Mouse (Mus musculus): ENCODE measurements at regions not wholly inside any gene's neighbourhood (a gene's known extent, or its start where the extent isn't known, plus 50 kb on each side); places are given as distances from the start of the nearest gene placed in this dataset.

DNA sequence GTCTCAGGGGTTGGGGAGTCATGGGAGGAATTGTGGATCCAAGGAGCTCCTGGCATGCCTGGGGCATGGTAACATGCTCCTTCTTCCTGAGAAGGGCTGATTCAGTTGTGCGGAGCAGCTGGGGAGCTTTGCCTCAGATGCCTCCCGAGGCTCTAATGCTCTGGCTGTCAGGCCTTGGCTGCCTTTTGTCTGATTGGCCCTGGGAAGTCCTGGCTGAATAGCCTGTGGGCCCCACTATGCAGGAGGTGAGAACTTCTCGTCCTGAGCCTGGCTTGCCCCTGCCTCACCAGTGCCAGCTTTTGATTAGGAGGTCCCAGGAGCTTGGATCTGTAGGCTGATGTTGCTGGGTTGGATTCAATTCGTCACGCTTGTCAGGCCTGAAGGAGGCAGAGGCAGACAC lies 195.2 kb downstream of the Ttc32 start:
- Histone ChIP-seq H3K27ac (ENCODE audit: low read length) (no peak overlapping the region), H3K36me3 (ENCODE audit: control insufficient read depth, insufficient read depth, low read length) (no peaks in the 10 kb centered on the region), H3K9me3 (ENCODE audit: control insufficient read depth, low read length) (no peaks in the 10 kb centered on the region), H3K4me2 (ENCODE audit: low read depth, low read length) (no peak overlapping the region), H3K4me1 (ENCODE audit: control insufficient read depth, insufficient read depth, low read length) (0 out of 2 replicates have a peak, but pooled peaks cover 2% of the 10 kb centered on the region), H3K27me3 (replicated peaks; ENCODE audit: control insufficient read depth, insufficient read depth, low read length) (no peaks in the 10 kb centered on the region), H3K9ac (ENCODE audit: low read depth, low read length) (no peak overlapping the region), H3K4me3 (ENCODE audit: low read length) (no peak overlapping the region)
- ATAC-seq = no peak
- WGBS = 51% methylated on average over 5 of the region's 5 CpGs

DNA sequence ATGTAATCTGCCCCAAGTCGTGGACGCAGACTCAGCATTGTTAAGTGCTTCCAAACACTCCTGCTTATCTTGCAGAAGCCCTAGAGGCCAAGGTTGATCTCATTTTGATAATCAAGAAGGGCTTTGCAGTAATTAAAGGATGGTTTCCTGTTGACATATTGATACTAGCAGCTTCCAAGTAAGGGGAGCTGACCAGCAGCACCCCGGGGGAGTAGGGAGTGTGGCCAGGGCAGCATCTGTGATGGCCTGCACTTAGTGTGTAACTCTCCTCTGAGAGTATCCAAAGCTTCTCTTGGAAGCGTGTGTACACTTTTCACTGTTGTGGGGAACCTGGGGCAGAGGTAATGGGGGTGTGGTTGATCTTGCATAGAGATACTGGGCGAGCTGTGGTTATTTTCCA lies 198.1 kb downstream of the Ttc32 start:
- ATAC-seq = no peak
- no peaks in the 10 kb centered on the region for H3K36me3 ChIP-seq (ENCODE audit: control insufficient read depth, insufficient read depth, low read length)
- no peaks in the 10 kb centered on the region for H3K9me3 ChIP-seq (ENCODE audit: control insufficient read depth, low read length)
- H3K27ac ChIP-seq (ENCODE audit: low read length) = no peak overlapping the region
- H3K27me3 ChIP-seq (replicated peaks; ENCODE audit: control insufficient read depth, insufficient read depth, low read length) = no peaks in the 10 kb centered on the region
- H3K4me2 ChIP-seq (ENCODE audit: low read depth, low read length) = no peak overlapping the region
- no peak overlapping the region for H3K4me3 ChIP-seq (ENCODE audit: low read length)
- 0 out of 2 replicates have a peak, but pooled peaks cover 2% of the 10 kb centered on the region for H3K4me1 ChIP-seq (ENCODE audit: control insufficient read depth, insufficient read depth, low read length)
- WGBS = 75% methylated on average over 5 of the region's 5 CpGs
- H3K9ac ChIP-seq (ENCODE audit: low read depth, low read length) = no peak overlapping the region

DNA sequence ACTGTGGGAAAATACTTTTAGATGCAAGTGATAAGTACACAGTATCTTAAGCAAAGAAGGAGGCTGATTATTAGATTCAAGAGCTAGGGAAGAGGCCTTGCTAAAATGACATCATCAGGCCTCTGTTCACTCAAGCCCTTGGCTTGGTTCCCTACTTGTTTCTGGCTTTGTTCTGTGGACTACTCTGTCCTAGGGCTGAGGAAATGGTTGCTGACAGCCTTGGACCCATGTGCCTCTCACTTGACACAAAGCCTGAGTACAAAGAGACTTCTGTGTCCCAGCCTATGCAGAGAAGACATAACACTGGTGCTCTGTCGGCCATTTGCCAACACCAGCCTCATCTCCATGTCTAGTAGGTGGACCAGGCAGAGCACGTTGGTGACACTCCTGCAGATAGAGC lies 198.7 kb downstream of the Ttc32 start:
- ATAC-seq = no peak
- H3K9me3 ChIP-seq (ENCODE audit: control insufficient read depth, low read length) = no peaks in the 10 kb centered on the region
- no peaks in the 10 kb centered on the region for H3K27me3 ChIP-seq (replicated peaks; ENCODE audit: control insufficient read depth, insufficient read depth, low read length)
- H3K27ac ChIP-seq (ENCODE audit: low read length) = no peak overlapping the region
- WGBS = 79% methylated on average over 2 of the region's 2 CpGs
- H3K4me1 ChIP-seq (ENCODE audit: control insufficient read depth, insufficient read depth, low read length) = 0 out of 2 replicates have a peak, but pooled peaks cover 2% of the 10 kb centered on the region
- no peak overlapping the region for H3K4me3 ChIP-seq (ENCODE audit: low read length)
- H3K4me2 ChIP-seq (ENCODE audit: low read depth, low read length) = no peak overlapping the region
- H3K9ac ChIP-seq (ENCODE audit: low read depth, low read length) = no peak overlapping the region
- no peaks in the 10 kb centered on the region for H3K36me3 ChIP-seq (ENCODE audit: control insufficient read depth, insufficient read depth, low read length)

DNA sequence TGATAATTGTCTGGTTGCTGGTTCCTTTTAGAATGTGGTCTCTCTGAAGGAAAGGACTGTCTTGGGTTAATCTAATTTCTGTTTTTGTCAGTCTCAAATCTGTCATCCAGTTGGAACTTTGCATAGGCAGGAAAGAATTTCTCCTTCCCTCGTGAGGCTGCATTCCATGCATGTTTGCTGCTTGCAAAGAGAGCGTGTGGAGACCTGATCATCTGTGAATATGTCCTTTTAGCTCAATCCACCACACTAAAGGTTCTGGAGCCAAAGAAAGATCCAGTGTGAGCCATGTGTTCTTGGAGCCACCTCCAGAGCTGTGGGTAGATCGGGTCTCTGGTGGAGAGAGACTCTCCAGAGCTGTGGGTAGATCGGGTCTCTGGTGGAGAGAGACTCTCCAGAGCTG lies 200.2 kb downstream of the Ttc32 start:
- H3K4me3 ChIP-seq (ENCODE audit: low read length) = no peak overlapping the region
- no peak for ATAC-seq
- 0 out of 2 replicates have a peak, but pooled peaks cover 2% of the 10 kb centered on the region for H3K4me1 ChIP-seq (ENCODE audit: control insufficient read depth, insufficient read depth, low read length)
- H3K36me3 ChIP-seq (ENCODE audit: control insufficient read depth, insufficient read depth, low read length) = no peaks in the 10 kb centered on the region
- H3K27ac ChIP-seq (ENCODE audit: low read length) = no peak overlapping the region
- H3K4me2 ChIP-seq (ENCODE audit: low read depth, low read length) = no peak overlapping the region
- WGBS = 64% methylated on average over 4 of the region's 4 CpGs
- H3K9me3 ChIP-seq (ENCODE audit: control insufficient read depth, low read length) = no peaks in the 10 kb centered on the region
- H3K27me3 ChIP-seq (replicated peaks; ENCODE audit: control insufficient read depth, insufficient read depth, low read length) = no peaks in the 10 kb centered on the region
- H3K9ac ChIP-seq (ENCODE audit: low read depth, low read length) = no peak overlapping the region

DNA sequence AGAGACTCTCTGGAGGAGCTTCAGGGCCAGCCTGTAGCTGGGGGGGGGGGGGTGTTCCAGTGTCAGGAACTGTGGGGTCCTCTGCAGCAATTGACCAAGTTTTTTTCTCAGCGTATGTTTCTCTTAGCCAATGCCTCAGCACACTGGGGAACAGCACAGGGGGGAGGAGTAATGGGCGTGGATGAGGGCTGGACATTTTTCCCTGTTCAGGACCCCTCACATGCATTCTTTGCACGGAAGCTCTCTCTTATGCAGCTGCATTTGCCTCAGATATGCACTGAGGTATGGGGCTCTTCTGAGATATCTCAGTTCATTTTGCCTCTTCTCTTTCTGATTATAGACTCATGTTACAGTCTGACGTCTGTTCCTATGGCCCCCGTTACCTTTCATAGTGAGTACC lies 200.8 kb downstream of the Ttc32 start:
- 68% methylated on average over 5 of the region's 5 CpGs for WGBS

DNA sequence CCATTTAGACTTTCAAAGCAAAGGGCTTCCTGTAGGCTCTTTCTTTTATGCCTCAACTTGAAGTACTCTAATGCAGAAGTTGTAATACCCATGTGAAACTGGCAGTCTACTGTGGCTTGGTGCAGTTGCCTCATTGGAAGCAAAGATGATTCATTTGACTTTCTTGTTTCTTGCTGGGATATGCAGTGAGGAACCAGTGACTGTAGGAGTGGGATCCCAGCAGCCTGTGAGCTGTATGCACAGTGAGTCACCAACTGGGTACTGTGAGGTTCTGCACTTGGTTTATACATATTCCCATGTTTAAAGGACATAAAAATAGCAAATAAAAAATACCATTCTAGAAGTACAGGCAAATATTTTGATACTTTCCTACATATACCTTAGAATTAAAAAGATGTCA lies 202.6 kb downstream of the Ttc32 start:
- H3K27ac ChIP-seq (ENCODE audit: low read length) = no peak overlapping the region
- no peak for ATAC-seq
- no peak overlapping the region for H3K9ac ChIP-seq (ENCODE audit: low read depth, low read length)
- 0 out of 2 replicates have a peak, but pooled peaks cover 2% of the 10 kb centered on the region for H3K4me1 ChIP-seq (ENCODE audit: control insufficient read depth, insufficient read depth, low read length)
- H3K4me3 ChIP-seq (ENCODE audit: low read length) = no peak overlapping the region
- no peaks in the 10 kb centered on the region for H3K27me3 ChIP-seq (replicated peaks; ENCODE audit: control insufficient read depth, insufficient read depth, low read length)
- no peak overlapping the region for H3K4me2 ChIP-seq (ENCODE audit: low read depth, low read length)
- no peaks in the 10 kb centered on the region for H3K36me3 ChIP-seq (ENCODE audit: control insufficient read depth, insufficient read depth, low read length)
- no peaks in the 10 kb centered on the region for H3K9me3 ChIP-seq (ENCODE audit: control insufficient read depth, low read length)

More for the DNA sequence above, 200.8 kb downstream of the Ttc32 start:
- Histone ChIP-seq H3K4me1 (ENCODE audit: control insufficient read depth, insufficient read depth, low read length) (0 out of 2 replicates have a peak, but pooled peaks cover 2% of the 10 kb centered on the region), H3K9ac (ENCODE audit: low read depth, low read length) (no peak overlapping the region), H3K27ac (ENCODE audit: low read length) (no peak overlapping the region), H3K36me3 (ENCODE audit: control insufficient read depth, insufficient read depth, low read length) (no peaks in the 10 kb centered on the region), H3K4me3 (ENCODE audit: low read length) (no peak overlapping the region), H3K4me2 (ENCODE audit: low read depth, low read length) (no peak overlapping the region), H3K27me3 (replicated peaks; ENCODE audit: control insufficient read depth, insufficient read depth, low read length) (no peaks in the 10 kb centered on the region), H3K9me3 (ENCODE audit: control insufficient read depth, low read length) (no peaks in the 10 kb centered on the region)
- ATAC-seq = no peak

DNA sequence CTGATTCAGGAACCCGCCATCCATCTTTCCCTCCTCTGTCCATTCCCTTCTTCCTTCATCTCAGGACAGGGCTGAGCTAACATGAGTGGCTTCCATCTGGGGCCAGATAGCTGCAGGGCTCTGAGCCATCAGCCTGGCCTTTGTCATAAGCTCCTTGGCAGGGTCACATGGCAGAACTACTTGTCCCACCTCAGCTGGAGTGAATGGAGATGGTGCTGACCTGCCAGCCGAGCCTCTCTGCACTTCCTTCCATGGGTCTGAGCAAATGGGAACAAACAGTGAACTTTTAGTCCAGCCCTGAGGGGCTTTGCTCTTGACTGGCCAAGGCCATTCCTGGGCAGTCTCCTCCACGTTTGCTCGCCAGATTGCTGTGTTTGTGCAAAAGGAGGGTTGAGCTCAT lies 206.1 kb downstream of the Ttc32 start:
- no peak overlapping the region for H3K4me2 ChIP-seq (ENCODE audit: low read depth, low read length)
- H3K27me3 ChIP-seq (replicated peaks; ENCODE audit: control insufficient read depth, insufficient read depth, low read length) = no peaks in the 10 kb centered on the region
- no peak overlapping the region for H3K4me3 ChIP-seq (ENCODE audit: low read length)
- ATAC-seq = no peak
- 72% methylated on average over 4 of the region's 4 CpGs for WGBS
- H3K4me1 ChIP-seq (ENCODE audit: control insufficient read depth, insufficient read depth, low read length) = no peaks in the 10 kb centered on the region
- no peaks in the 10 kb centered on the region for H3K9me3 ChIP-seq (ENCODE audit: control insufficient read depth, low read length)
- no peak overlapping the region for H3K9ac ChIP-seq (ENCODE audit: low read depth, low read length)
- no peaks in the 10 kb centered on the region for H3K36me3 ChIP-seq (ENCODE audit: control insufficient read depth, insufficient read depth, low read length)
- no peak overlapping the region for H3K27ac ChIP-seq (ENCODE audit: low read length)

DNA sequence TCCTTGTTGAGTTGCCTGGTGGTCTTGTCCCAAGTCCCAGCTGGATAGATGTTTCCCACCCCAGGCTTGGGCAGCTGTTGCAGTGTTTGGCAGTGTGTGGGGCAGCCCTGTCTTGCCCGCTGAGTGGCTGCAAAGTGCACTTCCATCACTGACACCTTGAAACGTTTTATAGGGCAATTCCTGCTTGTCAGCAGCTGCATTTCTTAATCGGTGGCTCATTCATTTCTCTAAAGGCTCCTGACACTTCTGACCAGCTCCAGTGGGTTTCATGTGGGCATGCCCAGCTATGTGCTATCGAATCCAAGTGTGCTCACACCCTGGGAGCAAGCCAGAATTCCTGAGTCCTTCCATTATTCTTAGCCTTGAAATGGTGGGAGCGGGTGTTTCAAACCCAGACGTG lies 207.7 kb downstream of the Ttc32 start:
- no peak overlapping the region for H3K27ac ChIP-seq (ENCODE audit: low read length)
- H3K9ac ChIP-seq (ENCODE audit: low read depth, low read length) = no peak overlapping the region
- H3K4me1 ChIP-seq (ENCODE audit: control insufficient read depth, insufficient read depth, low read length) = no peaks in the 10 kb centered on the region
- ATAC-seq = no peak
- H3K27me3 ChIP-seq (replicated peaks; ENCODE audit: control insufficient read depth, insufficient read depth, low read length) = no peaks in the 10 kb centered on the region
- no peaks in the 10 kb centered on the region for H3K36me3 ChIP-seq (ENCODE audit: control insufficient read depth, insufficient read depth, low read length)
- WGBS = 61% methylated on average over 6 of the region's 6 CpGs
- H3K9me3 ChIP-seq (ENCODE audit: control insufficient read depth, low read length) = no peaks in the 10 kb centered on the region
- no peak overlapping the region for H3K4me2 ChIP-seq (ENCODE audit: low read depth, low read length)
- no peak overlapping the region for H3K4me3 ChIP-seq (ENCODE audit: low read length)

DNA sequence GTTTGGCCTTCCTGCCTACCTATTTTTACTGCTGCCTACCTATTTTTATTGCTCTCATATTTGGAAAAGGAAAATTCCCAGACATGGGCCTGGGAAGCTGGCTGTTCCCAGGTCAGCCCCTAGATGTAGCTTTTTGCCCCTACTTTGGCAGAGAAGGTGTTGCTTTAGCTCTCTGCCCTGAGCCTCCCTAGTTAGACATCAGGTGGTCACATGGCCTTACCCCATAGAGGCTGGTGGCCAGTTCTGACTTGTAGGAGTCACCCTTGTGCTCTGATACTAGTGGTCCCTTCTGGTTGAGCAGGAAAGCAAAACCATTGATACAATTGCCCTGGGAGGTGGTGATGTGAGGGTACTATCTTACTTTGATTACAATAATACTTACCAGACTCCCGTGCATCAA lies 208.2 kb downstream of the Ttc32 start:
- no peak overlapping the region for H3K27ac ChIP-seq (ENCODE audit: low read length)
- 62% methylated on average over 1 of the region's 1 CpGs for WGBS
- H3K36me3 ChIP-seq (ENCODE audit: control insufficient read depth, insufficient read depth, low read length) = no peaks in the 10 kb centered on the region
- H3K4me3 ChIP-seq (ENCODE audit: low read length) = no peak overlapping the region
- H3K9me3 ChIP-seq (ENCODE audit: control insufficient read depth, low read length) = no peaks in the 10 kb centered on the region
- H3K27me3 ChIP-seq (replicated peaks; ENCODE audit: control insufficient read depth, insufficient read depth, low read length) = no peaks in the 10 kb centered on the region
- no peak for ATAC-seq
- H3K4me2 ChIP-seq (ENCODE audit: low read depth, low read length) = no peak overlapping the region
- H3K4me1 ChIP-seq (ENCODE audit: control insufficient read depth, insufficient read depth, low read length) = no peaks in the 10 kb centered on the region
- no peak overlapping the region for H3K9ac ChIP-seq (ENCODE audit: low read depth, low read length)

DNA sequence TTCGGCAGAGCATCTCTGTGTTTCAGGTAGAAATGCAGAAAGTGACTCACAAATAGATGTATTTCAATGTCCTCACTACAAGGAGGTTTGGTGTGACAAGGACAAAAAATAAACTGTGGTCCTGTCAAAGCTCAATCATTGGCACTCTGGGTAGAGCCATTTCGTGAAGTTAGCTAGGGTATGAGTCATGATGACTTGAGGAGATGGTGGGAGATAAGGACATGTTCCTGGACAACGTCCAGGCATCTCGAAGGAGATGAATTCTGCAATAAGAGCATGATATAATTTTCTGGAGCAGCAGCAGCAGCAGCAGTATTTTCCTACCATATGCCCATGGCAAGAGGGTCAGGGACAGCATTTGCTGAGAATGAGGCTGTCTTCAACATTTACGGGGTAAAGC lies 217.7 kb downstream of the Ttc32 start:
- H3K9me3 ChIP-seq (ENCODE audit: control insufficient read depth, low read length) = no peaks in the 10 kb centered on the region
- H3K4me3 ChIP-seq (ENCODE audit: low read length) = no peak overlapping the region
- no peak overlapping the region for H3K9ac ChIP-seq (ENCODE audit: low read depth, low read length)
- no peaks in the 10 kb centered on the region for H3K36me3 ChIP-seq (ENCODE audit: control insufficient read depth, insufficient read depth, low read length)
- no peak for ATAC-seq
- no peak overlapping the region for H3K4me2 ChIP-seq (ENCODE audit: low read depth, low read length)
- H3K27ac ChIP-seq (ENCODE audit: low read length) = no peak overlapping the region
- 67% methylated on average over 5 of the region's 5 CpGs for WGBS
- no peaks in the 10 kb centered on the region for H3K27me3 ChIP-seq (replicated peaks; ENCODE audit: control insufficient read depth, insufficient read depth, low read length)
- no peaks in the 10 kb centered on the region for H3K4me1 ChIP-seq (ENCODE audit: control insufficient read depth, insufficient read depth, low read length)

Data from intestine, embryonic 16.5 days (tissue).